Mouse (Mus musculus) hindbrain, embryonic 16.5 days (tissue): ENCODE results near the gene Ccdc93. TPM values are rescaled to one million over a fixed set of nuclear protein-coding genes. Genes with fewer than 3 reads are reported as not detected.

Experiments
- ATAC-seq: fragments of 200-750 bp; cut with Nextera tagmentation; 2 replicates; pipeline ENCODE4 v1.8.0; 2017; ENCODE audit warnings: moderate TSS enrichment, moderate library complexity
- H3K27ac ChIP-seq: fragments of 300-500 bp; sonication (generic); 2 replicates; pipeline ENCODE4 v1.5.1; 2014; ENCODE audit warnings: low read depth, mild to moderate bottlenecking, control low read depth, low read length, moderate library complexity
- H3K27me3 ChIP-seq: fragments of 300-500 bp; sonication (generic); replicated peaks from 2 replicates; pipeline ENCODE4 v1.6.1; 2014; ENCODE audit warnings: low read length; ENCODE audit not compliant: control insufficient read depth, insufficient read depth
- H3K36me3 ChIP-seq: fragments of 300-500 bp; sonication (generic); 2 replicates; pipeline ENCODE4 v1.6.1; 2014; ENCODE audit warnings: mild to moderate bottlenecking, low read length, moderate library complexity, mixed read lengths; ENCODE audit not compliant: control insufficient read depth, insufficient read depth
- H3K4me1 ChIP-seq: fragments of 300-500 bp; sonication (generic); 2 replicates; pipeline ENCODE4 v1.6.1; 2014; ENCODE audit warnings: low read depth, low read length; ENCODE audit not compliant: control insufficient read depth, insufficient read depth
- H3K4me2 ChIP-seq: fragments of 300-500 bp; sonication (generic); 2 replicates; pipeline ENCODE4 v1.6.1; 2014; ENCODE audit warnings: mild to moderate bottlenecking, low read length, control low read depth, moderate library complexity
- H3K4me3 ChIP-seq: fragments of 300-500 bp; sonication (generic); 2 replicates; pipeline ENCODE4 v1.5.1; 2014; ENCODE audit warnings: mild to moderate bottlenecking, low read length, control low read depth, moderate library complexity
- H3K9ac ChIP-seq: fragments of 300-500 bp; sonication (generic); 2 replicates; pipeline ENCODE4 v1.6.1; 2014; ENCODE audit warnings: low read depth, mild to moderate bottlenecking, control low read depth, low read length, moderate library complexity
- H3K9me3 ChIP-seq: fragments of 300-500 bp; sonication (generic); 2 replicates; pipeline ENCODE4 v1.6.1; 2014; ENCODE audit warnings: mild to moderate bottlenecking, low read length, moderate library complexity; ENCODE audit not compliant: control insufficient read depth
- WGBS: fragments of 180-500 bp; shearing (Covaris S2); extraction: QIAGEN DNeasy Blood & Tissue Kit; methylation state at CpG from one replicate; pipeline ENCODE4 v1.1.7; 2014; 5-methylcytosine and 5-hydroxymethylcytosine counted together
- polyA plus RNA-seq: library from polyadenylated mRNA; unstranded; fragments of >200 nt; fragmentation: Nextera tagmentation; extraction: Ambion mirVana; gene quantifications from 2 replicates; pipeline ENCODE4 v1.2.1, GENCODE M21; 2015

The Ccdc93 gene
- polyA plus RNA-seq, 1 experiment from 2014 or later: 11.7 TPM

DNA sequence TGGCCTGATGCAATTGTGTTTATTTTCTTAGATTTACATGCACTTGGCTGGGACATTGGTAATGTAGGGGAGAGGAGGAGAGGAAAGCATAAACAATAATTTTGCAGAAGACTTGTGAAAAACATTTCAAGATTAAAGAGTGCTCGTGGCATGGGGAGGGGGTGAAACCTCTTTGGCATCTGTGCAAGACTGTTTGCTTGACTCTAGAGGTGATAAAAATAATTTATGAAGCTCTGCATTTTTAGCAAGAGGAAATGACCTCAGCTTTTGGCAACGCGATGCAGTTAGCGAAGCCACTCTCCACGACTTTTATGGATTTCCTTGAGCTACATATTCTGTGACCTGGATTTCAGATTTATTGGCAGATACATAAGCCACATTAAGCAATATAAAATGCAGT is 36.1 kb upstream of the Ccdc93 start:
- 46% methylated on average over 5 of the region's 5 CpGs for WGBS

GRCm38 (mm10) chr1:121396501-121396900 is 34.3 kb upstream of the Ccdc93 start:
- Histone ChIP-seq H3K4me2 (no peak overlapping the region), H3K27me3 (no peaks in the 10 kb centered on the region), H3K36me3 (no peaks in the 10 kb centered on the region), H3K9me3 (no peaks in the 10 kb centered on the region), H3K4me3 (no peak overlapping the region), H3K9ac (no peak overlapping the region), H3K4me1 (peaks cover 18% of the 10 kb centered on the region), H3K27ac (no peak overlapping the region)
- no peak for ATAC-seq
- WGBS: 78% methylated on average over 4 of the region's 4 CpGs

More for the DNA sequence above, 36.1 kb upstream of the Ccdc93 start:
- no peaks in the 10 kb centered on the region for H3K9me3 ChIP-seq
- peaks cover 21% of the 10 kb centered on the region for H3K4me1 ChIP-seq
- no peak overlapping the region for H3K9ac ChIP-seq
- H3K4me3 ChIP-seq: no peak overlapping the region
- no peaks in the 10 kb centered on the region for H3K36me3 ChIP-seq
- H3K27me3 ChIP-seq: no peaks in the 10 kb centered on the region
- no peak for ATAC-seq
- H3K27ac ChIP-seq: no peak overlapping the region
- H3K4me2 ChIP-seq: no peak overlapping the region

- H3K4me1 ChIP-seq: peaks cover 18% of the 10 kb centered on the region
- no peak overlapping the region for H3K9ac ChIP-seq
- H3K4me3 ChIP-seq: no peak overlapping the region
- no peaks in the 10 kb centered on the region for H3K36me3 ChIP-seq
- no peaks in the 10 kb centered on the region for H3K9me3 ChIP-seq
- H3K27me3 ChIP-seq: no peaks in the 10 kb centered on the region
- H3K27ac ChIP-seq: no peak overlapping the region
- 73% methylated on average over 4 of the region's 4 CpGs for WGBS
- no peak overlapping the region for H3K4me2 ChIP-seq
- no peak for ATAC-seq
Measured at GRCm38 (mm10) chr1:121398231-121398630, 32.6 kb upstream of the Ccdc93 start.

- H3K4me2 ChIP-seq: no peak overlapping the region
- no peaks in the 10 kb centered on the region for H3K27me3 ChIP-seq
- H3K27ac ChIP-seq: no peak overlapping the region
- peaks cover 18% of the 10 kb centered on the region for H3K4me1 ChIP-seq
- no peaks in the 10 kb centered on the region for H3K9me3 ChIP-seq
- no peak overlapping the region for H3K4me3 ChIP-seq
- no peaks in the 10 kb centered on the region for H3K36me3 ChIP-seq
- no peak overlapping the region for H3K9ac ChIP-seq
- ATAC-seq: peak; percentile 83
- WGBS: 46% methylated on average over 14 of the region's 14 CpGs
Measured at GRCm38 (mm10) chr1:121398986-121399881, 31.6 kb upstream of the Ccdc93 start.

DNA sequence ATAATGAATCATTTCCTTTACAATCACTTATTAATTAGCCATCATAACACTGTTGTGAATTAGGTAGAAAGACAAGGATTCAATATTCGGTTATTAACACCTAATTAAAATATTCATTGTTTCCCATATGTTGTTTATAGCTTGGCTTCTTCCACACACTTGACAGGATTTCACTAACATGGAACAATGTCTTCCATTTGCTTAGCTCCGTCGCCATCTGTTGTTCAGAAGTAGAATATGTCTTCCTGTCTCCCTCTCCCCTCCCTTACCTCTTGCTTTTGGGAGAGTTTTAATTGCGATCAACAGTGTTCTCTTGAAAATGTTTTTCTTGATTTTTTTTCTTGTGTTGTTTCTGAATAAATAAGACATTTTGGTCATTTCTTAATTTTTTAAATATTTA is 30.6 kb upstream of the Ccdc93 start:
- Histone ChIP-seq H3K9me3 (no peaks in the 10 kb centered on the region), H3K27ac (no peak overlapping the region), H3K9ac (no peak overlapping the region), H3K36me3 (no peaks in the 10 kb centered on the region), H3K4me1 (peaks cover 11% of the 10 kb centered on the region), H3K4me2 (no peak overlapping the region), H3K27me3 (no peaks in the 10 kb centered on the region), H3K4me3 (no peak overlapping the region)
- WGBS: 27% methylated on average over 4 of the region's 4 CpGs
- peak; percentile 69 for ATAC-seq

DNA sequence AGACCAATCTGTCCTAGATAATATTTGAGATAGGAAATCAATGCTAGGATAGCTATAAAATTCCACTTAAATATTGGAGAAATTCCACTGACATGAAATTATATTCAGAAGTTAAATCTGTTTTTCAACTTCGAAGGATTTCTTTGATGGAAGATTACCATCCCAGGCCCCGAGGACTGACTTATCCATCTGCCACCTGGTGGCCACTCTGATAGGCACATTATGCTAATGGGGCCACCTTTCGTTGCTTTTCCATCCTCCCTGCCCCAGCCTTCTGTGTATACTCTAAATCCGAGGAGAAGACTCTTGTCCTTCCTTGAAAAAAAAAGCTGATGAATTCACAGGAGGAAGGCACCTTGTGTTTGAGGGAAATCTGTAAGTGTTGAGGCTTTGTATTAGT is 11.8 kb upstream of the Ccdc93 start:
- H3K36me3 ChIP-seq: no peaks in the 10 kb centered on the region
- ATAC-seq: no peak
- no peak overlapping the region for H3K27ac ChIP-seq
- no peaks in the 10 kb centered on the region for H3K4me1 ChIP-seq
- 32% methylated on average over 4 of the region's 4 CpGs for WGBS
- H3K9me3 ChIP-seq: no peaks in the 10 kb centered on the region
- H3K4me2 ChIP-seq: no peak overlapping the region
- H3K9ac ChIP-seq: no peak overlapping the region
- H3K27me3 ChIP-seq: no peaks in the 10 kb centered on the region
- no peak overlapping the region for H3K4me3 ChIP-seq

- Histone ChIP-seq H3K27me3 (no peaks in the 10 kb centered on the region), H3K4me1 (no peaks in the 10 kb centered on the region), H3K27ac (no peak overlapping the region), H3K4me3 (no peak overlapping the region), H3K36me3 (no peaks in the 10 kb centered on the region), H3K9ac (no peak overlapping the region), H3K9me3 (no peaks in the 10 kb centered on the region), H3K4me2 (no peak overlapping the region)
- no peak for ATAC-seq
- WGBS: 90% methylated on average over 12 of the region's 12 CpGs
Measured at GRCm38 (mm10) chr1:121419569-121420265, 11.1 kb upstream of the Ccdc93 start.

GRCm38 (mm10) chr1:121430183-121430937 is 489 bp upstream of the Ccdc93 start:
- Histone ChIP-seq H3K9ac (no peak overlapping the region), H3K9me3 (no peaks in the 10 kb centered on the region), H3K27ac (no peak overlapping the region), H3K4me3 (peak overlapping the region; percentile 75), H3K27me3 (no peaks in the 10 kb centered on the region), H3K4me2 (peak overlapping the region; percentile 81), H3K36me3 (no peaks in the 10 kb centered on the region), H3K4me1 (peaks cover 12% of the 10 kb centered on the region)
- 21% methylated on average over 6 of the region's 6 CpGs for WGBS
- peak; percentile 23 for ATAC-seq

GRCm38 (mm10) chr1:121435981-121436380 is 5.1 kb downstream of the Ccdc93 start:
- H3K9ac ChIP-seq: no peak overlapping the region
- no peaks in the 10 kb centered on the region for H3K27me3 ChIP-seq
- peaks cover 9% of the 10 kb centered on the region for H3K36me3 ChIP-seq
- H3K4me1 ChIP-seq: peaks cover 10% of the 10 kb centered on the region
- H3K9me3 ChIP-seq: no peaks in the 10 kb centered on the region
- ATAC-seq: no peak
- H3K27ac ChIP-seq: no peak overlapping the region
- no peak overlapping the region for H3K4me2 ChIP-seq
- no peak overlapping the region for H3K4me3 ChIP-seq
- 95% methylated on average over 7 of the region's 7 CpGs for WGBS
